Mouse (Mus musculus) limb, embryonic 14.5 days (tissue): ENCODE measurements at regions not wholly inside any gene's neighbourhood (a gene's known extent, or its start where the extent isn't known, plus 50 kb on each side); places are given as distances from the start of the nearest gene placed in this dataset.

Experiments
- ATAC-seq: fragments of 200-750 bp; cut with Nextera tagmentation; 2 replicates; pipeline ENCODE4 v1.8.0; 2017; ENCODE audit warnings: low read depth, moderate number of reproducible peaks, moderate TSS enrichment; ENCODE audit not compliant: low FRiP score
- DNase-seq: peaks from one replicate; pipeline ENCODE4 v3.0.0-alpha.2; 2015; ENCODE audit warnings: low spot score
- H3K27ac ChIP-seq: fragments of 300-500 bp; sonication (generic); replicated peaks from 2 replicates; pipeline ENCODE4 v1.5.1; 2014; ENCODE audit warnings: low read depth, mild to moderate bottlenecking, low read length, moderate library complexity, mixed read lengths
- H3K27me3 ChIP-seq: fragments of 300-500 bp; sonication (generic); 2 replicates; pipeline ENCODE4 v1.6.1; 2014; ENCODE audit warnings: low read length, mixed read lengths; ENCODE audit not compliant: control insufficient read depth, insufficient read depth
- H3K36me3 ChIP-seq: fragments of 300-500 bp; sonication (generic); 2 replicates; pipeline ENCODE4 v1.6.1; 2014; ENCODE audit warnings: mild to moderate bottlenecking, low read length, moderate library complexity, mixed read lengths; ENCODE audit not compliant: control insufficient read depth, insufficient read depth
- H3K4me1 ChIP-seq: fragments of 300-500 bp; sonication (generic); 2 replicates; pipeline ENCODE4 v1.6.1; 2014; ENCODE audit warnings: antibody characterized with exemption, low read length, mixed read lengths; ENCODE audit not compliant: control insufficient read depth, insufficient read depth
- H3K4me2 ChIP-seq: fragments of 300-500 bp; sonication (generic); replicated peaks from 2 replicates; pipeline ENCODE4 v1.6.1; 2014; ENCODE audit warnings: low read depth, mild to moderate bottlenecking, low read length, moderate library complexity; ENCODE audit not compliant: severe bottlenecking
- H3K4me3 ChIP-seq: fragments of 300-500 bp; sonication (generic); replicated peaks from 2 replicates; pipeline ENCODE4 v1.5.1; 2014; ENCODE audit warnings: low read length
- H3K9ac ChIP-seq: fragments of 300-500 bp; sonication (generic); 2 replicates; pipeline ENCODE4 v1.6.1; 2014; ENCODE audit warnings: mild to moderate bottlenecking, low read depth, low read length, moderate library complexity; ENCODE audit not compliant: severe bottlenecking
- H3K9me3 ChIP-seq: fragments of 300-500 bp; sonication (generic); 2 replicates; pipeline ENCODE4 v1.6.1; 2016; ENCODE audit warnings: low read length; ENCODE audit not compliant: control insufficient read depth
- POLR2A ChIP-seq: fragments of 200-500 bp; IDR thresholded peaks from 2 replicates; pipeline ENCODE4 v1.8.0; 2012; ENCODE audit warnings: inconsistent platforms, mild to moderate bottlenecking, moderate library complexity, borderline replicate concordance; ENCODE audit not compliant: insufficient read depth, insufficient read length; ENCODE audit errors: extremely low read depth
- WGBS: fragments of 180-500 bp; shearing (Covaris S2); extraction: QIAGEN DNeasy Blood & Tissue Kit; methylation state at CpG from one replicate; pipeline ENCODE4 v1.1.7; 2014; 5-methylcytosine and 5-hydroxymethylcytosine counted together

DNA sequence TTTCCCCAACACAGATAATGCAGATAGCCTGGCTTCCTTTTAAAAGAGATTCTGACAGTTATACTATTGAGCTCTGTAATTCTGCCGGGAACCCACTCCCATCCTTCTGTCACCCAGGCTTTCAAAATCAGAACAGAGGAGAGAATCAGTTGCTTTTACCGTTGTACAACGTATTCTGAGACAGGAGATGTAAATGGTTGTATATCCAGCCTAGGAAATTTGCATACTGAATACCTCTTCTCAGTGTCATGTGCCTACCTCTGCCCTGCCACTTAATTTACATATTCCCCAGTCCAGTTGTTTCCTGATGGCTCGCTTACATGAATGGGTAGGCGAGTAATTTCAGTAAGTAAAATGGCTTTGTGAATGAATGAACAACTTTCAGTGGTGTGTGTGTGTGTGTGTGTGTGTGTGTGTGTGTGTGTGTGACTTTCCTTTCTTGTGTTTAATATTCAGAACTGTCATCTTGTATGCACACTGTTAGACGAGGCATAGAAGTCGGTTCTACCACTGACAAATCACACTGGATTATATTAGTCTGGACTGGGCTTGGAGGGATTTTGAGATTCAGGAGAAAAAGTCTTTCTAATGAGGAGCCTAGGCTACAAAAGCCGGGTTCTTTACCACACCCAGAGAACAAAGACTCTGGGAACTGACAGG is 282.2 kb upstream of the Cdh6 start:
- Histone ChIP-seq H3K4me1 (no peaks in the 10 kb centered on the region), H3K9ac (no peak overlapping the region), H3K4me2 (no peak overlapping the region), H3K36me3 (no peaks in the 10 kb centered on the region), H3K27ac (no peak overlapping the region), H3K27me3 (no peaks in the 10 kb centered on the region), H3K4me3 (no peak overlapping the region), H3K9me3 (no peaks in the 10 kb centered on the region)
- WGBS = 77% methylated on average over 8 of the region's 8 CpGs
- ATAC-seq (no peak), DNase-seq (no peak)
- TF ChIP-seq POLR2A = no peak

DNA sequence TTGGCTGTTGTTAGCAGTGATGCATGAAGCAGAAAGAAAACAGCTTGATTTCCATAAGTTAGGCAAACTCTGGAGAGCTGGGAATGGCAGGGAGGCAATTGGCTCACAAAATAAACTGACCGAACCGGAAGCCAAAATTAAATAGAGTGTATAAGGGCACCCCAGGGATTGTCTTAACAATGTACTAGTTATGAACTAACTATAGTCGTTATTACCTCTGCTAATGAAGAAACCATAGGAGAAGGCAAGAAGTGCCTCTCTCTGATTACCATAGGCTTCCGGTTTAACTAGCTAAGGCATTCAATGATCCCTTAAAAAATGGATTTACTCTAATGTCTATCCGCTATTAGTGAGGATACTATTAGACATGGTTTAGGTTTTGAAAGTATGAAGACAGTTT is 276.9 kb upstream of the Cdh6 start:
- no peak overlapping the region for H3K4me3 ChIP-seq
- ATAC-seq (no peak), DNase-seq (no peak)
- H3K4me2 ChIP-seq = no peak overlapping the region
- H3K9me3 ChIP-seq = no peaks in the 10 kb centered on the region
- no peak overlapping the region for H3K9ac ChIP-seq
- no peak overlapping the region for H3K27ac ChIP-seq
- no peaks in the 10 kb centered on the region for H3K4me1 ChIP-seq
- H3K36me3 ChIP-seq = no peaks in the 10 kb centered on the region
- TF ChIP-seq POLR2A = no peak
- whole genome bisulfite sequencing = 50% methylated on average over 5 of the region's 5 CpGs
- H3K27me3 ChIP-seq = no peaks in the 10 kb centered on the region

DNA sequence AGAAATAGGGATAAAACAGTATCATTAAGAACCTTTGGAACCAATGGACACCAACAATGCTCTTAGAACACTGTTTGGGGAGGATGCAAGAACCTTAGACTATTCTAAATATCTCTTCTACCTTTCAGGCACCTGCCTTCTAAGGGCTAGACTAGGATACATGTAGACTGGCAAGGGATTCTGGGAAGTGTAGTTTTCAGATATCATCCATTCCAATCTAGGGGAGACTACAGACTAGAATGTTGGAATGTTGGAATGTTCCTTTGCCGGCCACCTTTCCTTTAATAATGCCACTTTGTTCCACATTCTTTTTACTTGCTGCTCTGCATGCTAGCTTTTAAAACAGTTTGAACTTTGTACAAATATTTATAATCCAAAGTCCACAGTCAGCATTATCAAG is 261.1 kb upstream of the Cdh6 start:
- no peak overlapping the region for H3K27ac ChIP-seq
- H3K9ac ChIP-seq = no peak overlapping the region
- no peak for TF ChIP-seq POLR2A
- ATAC-seq (no peak), DNase-seq (no peak)
- WGBS = 40% methylated on average over 1 of the region's 1 CpGs
- H3K36me3 ChIP-seq = no peaks in the 10 kb centered on the region
- no peaks in the 10 kb centered on the region for H3K4me1 ChIP-seq
- no peaks in the 10 kb centered on the region for H3K27me3 ChIP-seq
- H3K4me3 ChIP-seq = no peak overlapping the region
- H3K9me3 ChIP-seq = no peaks in the 10 kb centered on the region
- no peak overlapping the region for H3K4me2 ChIP-seq

DNA sequence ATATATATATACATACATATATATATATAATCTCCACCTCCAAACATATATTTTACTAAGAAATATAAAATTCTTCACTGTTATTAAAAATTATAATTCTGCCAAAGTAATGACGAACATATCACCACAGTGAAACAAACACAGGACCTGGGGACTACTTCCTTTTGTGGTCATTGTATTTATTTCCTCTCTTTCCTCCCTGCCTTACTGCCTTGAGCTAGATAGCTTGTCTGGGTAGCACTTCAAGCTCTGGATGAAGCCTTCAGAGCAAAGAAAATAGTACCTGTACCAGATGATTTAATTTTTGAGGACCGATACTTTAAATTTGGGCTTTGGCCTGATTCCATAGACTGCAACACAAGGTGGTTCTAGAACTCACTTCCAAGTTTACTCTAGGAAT is 259.5 kb upstream of the Cdh6 start:
- Histone ChIP-seq H3K4me2 (no peak overlapping the region), H3K27me3 (no peaks in the 10 kb centered on the region), H3K9ac (no peak overlapping the region), H3K36me3 (no peaks in the 10 kb centered on the region), H3K4me3 (no peak overlapping the region), H3K9me3 (no peaks in the 10 kb centered on the region), H3K27ac (no peak overlapping the region), H3K4me1 (no peaks in the 10 kb centered on the region)
- no peak for DNase-seq
- ATAC-seq = no peak
- no peak for TF ChIP-seq POLR2A
- WGBS = 89% methylated on average over 2 of the region's 2 CpGs

DNA sequence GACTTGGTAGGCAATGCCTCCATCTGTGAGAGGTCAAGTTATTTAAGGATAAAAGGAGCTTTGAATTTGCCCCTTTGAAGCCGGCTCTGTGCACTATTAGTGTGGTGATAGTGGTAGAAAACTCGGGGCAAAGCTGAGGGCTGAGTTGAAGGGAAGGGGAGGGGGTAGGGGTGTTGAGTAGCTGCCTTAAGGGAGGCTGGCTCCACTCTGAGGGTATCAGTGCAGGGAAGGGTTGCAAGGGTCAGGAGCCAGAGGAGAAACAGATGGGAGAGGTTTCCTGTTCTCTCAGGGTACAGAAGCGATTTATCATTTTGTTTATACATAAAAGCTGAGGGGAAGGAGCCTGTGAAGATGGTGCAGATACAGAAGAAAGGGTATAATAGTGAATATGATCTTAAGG is 246.1 kb upstream of the Cdh6 start:
- H3K4me2 ChIP-seq = no peak overlapping the region
- ATAC-seq (no peak), DNase-seq (no peak)
- no peak overlapping the region for H3K9ac ChIP-seq
- no peaks in the 10 kb centered on the region for H3K27me3 ChIP-seq
- no peaks in the 10 kb centered on the region for H3K9me3 ChIP-seq
- no peak overlapping the region for H3K4me3 ChIP-seq
- no peak for TF ChIP-seq POLR2A
- H3K4me1 ChIP-seq = no peaks in the 10 kb centered on the region
- H3K36me3 ChIP-seq = no peaks in the 10 kb centered on the region
- no peak overlapping the region for H3K27ac ChIP-seq
- WGBS = 16% methylated on average over 3 of the region's 3 CpGs
